Mouse (Mus musculus): ENCODE data around the gene Ndufc2. TPM values are rescaled to one million over a fixed set of nuclear protein-coding genes. Genes with fewer than 3 reads are reported as not detected.

Gene Ndufc2
- polyA plus RNA-seq, 1 experiment from 2014 or later: 323 TPM

GRCm38 (mm10) chr7:97365887-97366286, 33.9 kb upstream of the Ndufc2 start:
- no peak for DNase-seq
- Histone ChIP-seq H3K4me2 (ENCODE audit: low read depth, low read length) (no peak overlapping the region), H3K4me1 (ENCODE audit: insufficient read depth) (peaks cover 2% of the 10 kb centered on the region; the same call in 1 of the 2 replicates), H3K27me3 (ENCODE audit: insufficient read depth, low read length) (no peaks in the 10 kb centered on the region), H3K9ac (replicated peaks) (no peak overlapping the region), H3K4me3 (ENCODE audit: low read depth, low read length) (no peak overlapping the region), H3K9me3 (ENCODE audit: low read length) (no peaks in the 10 kb centered on the region), H3K27ac (ENCODE audit: low read depth) (no peak overlapping the region), H3K36me3 (replicated peaks; ENCODE audit: insufficient read depth, low read length) (no peaks in the 10 kb centered on the region)
- ATAC-seq: no peak
- TF ChIP-seq EP300 (IDR thresholded peaks at IDR 0.05; ENCODE audit: low read depth) (no peak), CTCF (IDR thresholded peaks at IDR 0.05; ENCODE audit: low read depth) (no peak)
- 63% methylated on average over 1 of the region's 1 CpGs for WGBS (ENCODE audit: insufficient replicate concordance)

GRCm38 (mm10) chr7:97375101-97375500, 24.7 kb upstream of the Ndufc2 start:
- H3K36me3 ChIP-seq (replicated peaks; ENCODE audit: insufficient read depth, low read length): peaks cover 38% of the 10 kb centered on the region

DNA sequence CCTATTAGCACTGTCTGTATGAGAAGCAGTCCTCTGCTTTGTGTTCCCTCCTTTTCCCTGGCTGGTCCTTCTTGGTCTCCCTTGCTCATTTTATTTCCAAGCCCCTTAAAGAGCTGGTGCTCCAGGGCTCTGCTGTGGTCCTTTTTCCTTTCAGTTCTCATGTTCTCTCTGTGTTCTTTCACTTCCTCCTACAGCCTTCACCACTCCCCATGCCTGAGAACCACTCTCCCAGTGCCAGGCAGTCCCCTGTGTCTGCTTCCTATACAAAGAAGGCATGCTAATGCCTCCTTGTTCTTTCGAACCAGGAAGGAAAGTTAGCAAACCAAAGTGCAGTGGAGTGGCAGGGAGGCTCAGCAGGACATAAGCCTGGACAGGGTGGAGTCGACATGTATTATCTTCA, 23.9 kb upstream of the Ndufc2 start:
- WGBS (ENCODE audit: insufficient replicate concordance): 52% methylated on average over 2 of the region's 2 CpGs
- peaks cover 44% of the 10 kb centered on the region for H3K36me3 ChIP-seq (replicated peaks; ENCODE audit: insufficient read depth, low read length)
- no peak for TF ChIP-seq EP300 (IDR thresholded peaks at IDR 0.05; ENCODE audit: low read depth)
- no peak for TF ChIP-seq CTCF (IDR thresholded peaks at IDR 0.05; ENCODE audit: low read depth)

More at GRCm38 (mm10) chr7:97375101-97375500, 24.7 kb upstream of the Ndufc2 start:
- H3K27me3 ChIP-seq (ENCODE audit: insufficient read depth, low read length): no peaks in the 10 kb centered on the region
- WGBS (ENCODE audit: insufficient replicate concordance): 93% methylated on average over 9 of the region's 9 CpGs
- H3K4me3 ChIP-seq (ENCODE audit: low read depth, low read length): no peak overlapping the region
- DNase-seq: no peak
- no peak overlapping the region for H3K4me2 ChIP-seq (ENCODE audit: low read depth, low read length)
- no peaks in the 10 kb centered on the region for H3K9me3 ChIP-seq (ENCODE audit: low read length)
- no peak overlapping the region for H3K27ac ChIP-seq (ENCODE audit: low read depth)
- H3K4me1 ChIP-seq (ENCODE audit: insufficient read depth): peaks cover 12% of the 10 kb centered on the region
- TF ChIP-seq EP300 (IDR thresholded peaks at IDR 0.05; ENCODE audit: low read depth) (no peak), CTCF (IDR thresholded peaks at IDR 0.05; ENCODE audit: low read depth) (no peak)
- H3K9ac ChIP-seq (replicated peaks): no peak overlapping the region
- no peak for ATAC-seq

DNA sequence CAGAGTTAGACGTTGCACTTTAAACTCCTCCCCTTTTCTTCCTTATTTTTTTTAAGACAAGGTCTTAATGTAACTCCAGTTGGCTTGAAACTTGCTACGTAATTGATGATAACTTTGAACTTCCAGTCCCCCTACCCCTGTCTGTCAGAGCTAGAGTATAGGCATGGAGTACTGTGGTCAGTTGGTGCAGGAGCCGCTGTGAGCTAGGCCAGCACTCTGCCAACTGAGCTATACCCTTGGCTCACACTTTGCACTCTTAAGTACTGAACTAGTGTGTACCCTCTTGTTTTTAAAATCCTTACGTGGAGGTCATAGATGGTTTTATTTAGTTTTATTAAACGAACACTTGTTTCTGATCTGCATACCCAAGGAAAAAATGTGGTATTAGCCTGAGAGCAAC, 20.5 kb upstream of the Ndufc2 start:
- DNase-seq: no peak
- Histone ChIP-seq H3K9ac (replicated peaks) (no peak overlapping the region), H3K27me3 (ENCODE audit: insufficient read depth, low read length) (no peaks in the 10 kb centered on the region), H3K9me3 (ENCODE audit: low read length) (no peaks in the 10 kb centered on the region), H3K4me1 (ENCODE audit: insufficient read depth) (no peaks in the 10 kb centered on the region), H3K4me3 (ENCODE audit: low read depth, low read length) (no peak overlapping the region), H3K27ac (ENCODE audit: low read depth) (no peak overlapping the region), H3K4me2 (ENCODE audit: low read depth, low read length) (no peak overlapping the region), H3K36me3 (replicated peaks; ENCODE audit: insufficient read depth, low read length) (peaks cover 71% of the 10 kb centered on the region)
- 86% methylated on average over 5 of the region's 5 CpGs for WGBS (ENCODE audit: insufficient replicate concordance)
- no peak for ATAC-seq
- TF ChIP-seq EP300 (IDR thresholded peaks at IDR 0.05; ENCODE audit: low read depth): no peak
- TF ChIP-seq CTCF (IDR thresholded peaks at IDR 0.05; ENCODE audit: low read depth): no peak

More for the DNA sequence above, 23.9 kb upstream of the Ndufc2 start:
- ATAC-seq: no peak
- H3K4me1 ChIP-seq (ENCODE audit: insufficient read depth): peaks cover 10% of the 10 kb centered on the region
- 0 out of 2 replicates have a peak overlapping the region, but pooled peaks have one; percentile 7 for H3K9ac ChIP-seq (replicated peaks)
- H3K4me3 ChIP-seq (ENCODE audit: low read depth, low read length): no peak overlapping the region
- no peak overlapping the region for H3K4me2 ChIP-seq (ENCODE audit: low read depth, low read length)
- no peak for DNase-seq
- H3K27ac ChIP-seq (ENCODE audit: low read depth): no peak overlapping the region
- no peaks in the 10 kb centered on the region for H3K9me3 ChIP-seq (ENCODE audit: low read length)
- H3K27me3 ChIP-seq (ENCODE audit: insufficient read depth, low read length): no peaks in the 10 kb centered on the region

GRCm38 (mm10) chr7:97380500-97381123, 19.2 kb upstream of the Ndufc2 start:
- Histone ChIP-seq H3K27me3 (ENCODE audit: insufficient read depth, low read length) (no peaks in the 10 kb centered on the region), H3K4me3 (ENCODE audit: low read depth, low read length) (no peak overlapping the region), H3K27ac (ENCODE audit: low read depth) (no peak overlapping the region), H3K4me1 (ENCODE audit: insufficient read depth) (no peaks in the 10 kb centered on the region), H3K9me3 (ENCODE audit: low read length) (no peaks in the 10 kb centered on the region), H3K4me2 (ENCODE audit: low read depth, low read length) (no peak overlapping the region), H3K36me3 (replicated peaks; ENCODE audit: insufficient read depth, low read length) (peaks cover 68% of the 10 kb centered on the region), H3K9ac (replicated peaks) (no peak overlapping the region)
- 84% methylated on average over 5 of the region's 5 CpGs for WGBS (ENCODE audit: insufficient replicate concordance)
- no peak for DNase-seq
- ATAC-seq: no peak
- TF ChIP-seq EP300 (IDR thresholded peaks at IDR 0.05; ENCODE audit: low read depth) (no peak), CTCF (IDR thresholded peaks at IDR 0.05; ENCODE audit: low read depth) (no peak)

DNA sequence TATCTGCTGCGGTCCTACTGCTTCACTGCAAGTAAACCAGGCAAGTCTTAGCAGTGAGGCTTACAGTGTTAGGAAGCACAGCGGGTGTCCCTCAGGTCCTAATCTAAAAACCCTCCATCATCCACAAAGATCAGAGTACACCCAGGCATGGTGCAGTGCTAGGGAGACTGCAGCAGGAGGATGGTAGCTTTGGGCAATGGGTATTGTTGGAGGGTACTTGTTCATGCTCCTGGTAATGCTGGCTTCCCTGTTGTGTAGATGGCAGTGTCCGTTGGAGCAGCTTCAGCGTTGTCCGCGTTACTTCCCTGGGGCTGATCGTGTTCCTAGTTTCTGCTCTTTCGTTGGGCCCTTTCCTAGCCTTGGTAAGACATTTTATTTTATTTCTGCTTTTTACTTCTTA, 17.1 kb upstream of the Ndufc2 start:
- peaks cover 72% of the 10 kb centered on the region for H3K36me3 ChIP-seq (replicated peaks; ENCODE audit: insufficient read depth, low read length)
- TF ChIP-seq CTCF (IDR thresholded peaks at IDR 0.05; ENCODE audit: low read depth): no peak
- TF ChIP-seq EP300 (IDR thresholded peaks at IDR 0.05; ENCODE audit: low read depth): no peak
- H3K9ac ChIP-seq (replicated peaks): no peak overlapping the region
- no peak overlapping the region for H3K27ac ChIP-seq (ENCODE audit: low read depth)
- H3K9me3 ChIP-seq (ENCODE audit: low read length): no peaks in the 10 kb centered on the region
- no peaks in the 10 kb centered on the region for H3K27me3 ChIP-seq (ENCODE audit: insufficient read depth, low read length)
- H3K4me1 ChIP-seq (ENCODE audit: insufficient read depth): no peaks in the 10 kb centered on the region
- WGBS (ENCODE audit: insufficient replicate concordance): 84% methylated on average over 8 of the region's 8 CpGs
- no peak for DNase-seq
- no peak for ATAC-seq
- no peak overlapping the region for H3K4me3 ChIP-seq (ENCODE audit: low read depth, low read length)
- no peak overlapping the region for H3K4me2 ChIP-seq (ENCODE audit: low read depth, low read length)

All from liver, postnatal 0 days (tissue).